ENCODE assay signal across 22 mouse cellular contexts in genomic region chr12:35993583-35993982, GRCm38 (mm10). TPM values are rescaled to one million over a fixed set of nuclear protein-coding genes. Genes with fewer than 3 reads are reported as not detected.
A peak's percentile ranks its signal among the peaks of the same experiment; 100 is the strongest.
DNase-seq lines count a peak whose midpoint lies in the region; ATAC-seq and TF ChIP-seq lines count a peak whose summit lies in the region.
"Had no signal": no experiment of that assay in that cellular context is flagged by ENCODE, and none has a peak within 500 bp of the region (broad histone marks: within the 10 kb centered on the region; RNA-seq: fewer than 3 reads in every experiment).

No protein-coding gene starts in this region.

- no peak for TF ChIP-seq CTCF in left cerebral cortex, adult 2 months (IDR thresholded peaks at IDR 0.05)

- DNase-seq in neural tube, embryonic 10.5 days (ENCODE audit: extremely low spot score, low spot score): no peak
- no peak for DNase-seq in cerebellum, postnatal 36 days
- no peak for DNase-seq in left cerebral cortex, adult 2 months (ENCODE audit: extremely low spot score in 1 of 2, low spot score in 2 of 2)
- DNase-seq: adrenal gland, adult 8-10 months; cerebellum, adult 11-12 months; cerebellum, adult 9-10 months; cerebellum, postnatal 25 days; gastrocnemius, adult 2 months; gastrocnemius, postnatal 25 days had no signal

- H3K4me1 ChIP-seq in neural tube, embryonic 13.5 days (replicated peaks): peaks cover 27% of the 10 kb centered on the region
- peaks cover 2% of the 10 kb centered on the region; the same call in 1 of the 2 replicates for H3K4me1 ChIP-seq in intestine, embryonic 16.5 days (ENCODE audit: control insufficient read depth, insufficient read depth, low read length)
- no peaks in the 10 kb centered on the region for H3K4me1 ChIP-seq in stomach, embryonic 16.5 days (ENCODE audit: control insufficient read depth, insufficient read depth, low read length)

- no peak overlapping the region for H3K4me3 ChIP-seq in neural tube, embryonic 13.5 days
- H3K4me3 ChIP-seq in intestine, embryonic 16.5 days (ENCODE audit: low read length): no peak overlapping the region
- peak overlapping the region; percentile 31 for H3K4me3 ChIP-seq in stomach, embryonic 16.5 days (replicated peaks; ENCODE audit: low read length)
- H3K4me3 ChIP-seq in left cerebral cortex, adult 2 months: no peak overlapping the region
- H3K4me3 ChIP-seq: embryonic facial prominence, embryonic 13.5 days; gastrocnemius, adult 2 months; heart, embryonic 12.5 days; hindbrain, embryonic 10.5 days had no signal

- intact Hi-C loops in left cerebral cortex, adult 2 months (cut with DNase I): no loop called here

- 70% methylated on average over 3 of the region's 3 CpGs for WGBS in neural tube, embryonic 13.5 days
- 54% methylated on average over 3 of the region's 3 CpGs for WGBS in intestine, embryonic 16.5 days
- WGBS in stomach, embryonic 16.5 days: 53% methylated on average over 3 of the region's 3 CpGs

- no peak for ATAC-seq in neural tube, embryonic 13.5 days (ENCODE audit: low read depth)
- ATAC-seq in intestine, embryonic 16.5 days: peak; percentile 73
- ATAC-seq in stomach, embryonic 16.5 days (ENCODE audit: insufficient read depth, low FRiP score): 0 out of 2 replicates have a peak, but pooled peaks have one; percentile 9

- no peaks in the 10 kb centered on the region for H3K9me3 ChIP-seq in neural tube, embryonic 13.5 days
- no peaks in the 10 kb centered on the region for H3K9me3 ChIP-seq in intestine, embryonic 16.5 days (ENCODE audit: control insufficient read depth, low read length)
- no peaks in the 10 kb centered on the region for H3K9me3 ChIP-seq in stomach, embryonic 16.5 days (replicated peaks; ENCODE audit: control insufficient read depth, low read length)
- H3K9me3 ChIP-seq: embryonic facial prominence, embryonic 13.5 days; heart, embryonic 12.5 days; hindbrain, embryonic 10.5 days had no signal

- no peak overlapping the region for H3K9ac ChIP-seq in neural tube, embryonic 13.5 days
- no peak overlapping the region for H3K9ac ChIP-seq in intestine, embryonic 16.5 days (ENCODE audit: low read depth, low read length)
- peak overlapping the region; percentile 53; the same call in 1 of the 2 replicates for H3K9ac ChIP-seq in stomach, embryonic 16.5 days (ENCODE audit: low read length)
- H3K9ac ChIP-seq: embryonic facial prominence, embryonic 13.5 days; heart, embryonic 12.5 days had no signal

- no peak overlapping the region for H3K4me2 ChIP-seq in neural tube, embryonic 13.5 days
- H3K4me2 ChIP-seq in intestine, embryonic 16.5 days (ENCODE audit: low read depth, low read length): no peak overlapping the region
- peak overlapping the region; percentile 30 for H3K4me2 ChIP-seq in stomach, embryonic 16.5 days (ENCODE audit: low read depth, low read length)
- H3K4me2 ChIP-seq: heart, embryonic 12.5 days had no signal

- no peaks in the 10 kb centered on the region for H3K36me3 ChIP-seq in neural tube, embryonic 13.5 days
- H3K36me3 ChIP-seq in intestine, embryonic 16.5 days (ENCODE audit: control insufficient read depth, insufficient read depth, low read length): no peaks in the 10 kb centered on the region
- no peaks in the 10 kb centered on the region for H3K36me3 ChIP-seq in stomach, embryonic 16.5 days (ENCODE audit: control insufficient read depth, insufficient read depth, low read length)
- H3K36me3 ChIP-seq: embryonic facial prominence, embryonic 13.5 days; heart, embryonic 12.5 days; hindbrain, embryonic 10.5 days had no signal

- H3K27me3 ChIP-seq in neural tube, embryonic 13.5 days: no peaks in the 10 kb centered on the region
- no peaks in the 10 kb centered on the region for H3K27me3 ChIP-seq in intestine, embryonic 16.5 days (replicated peaks; ENCODE audit: control insufficient read depth, insufficient read depth, low read length)
- no peaks in the 10 kb centered on the region for H3K27me3 ChIP-seq in stomach, embryonic 16.5 days (ENCODE audit: control insufficient read depth, insufficient read depth, low read length)
- H3K27me3 ChIP-seq: embryonic facial prominence, embryonic 13.5 days; heart, embryonic 12.5 days had no signal

- H3K27ac ChIP-seq in neural tube, embryonic 13.5 days (replicated peaks): peak overlapping the region; percentile 54
- no peak overlapping the region for H3K27ac ChIP-seq in intestine, embryonic 16.5 days (ENCODE audit: low read length)
- peak overlapping the region; percentile 71; the same call in 1 of the 2 replicates for H3K27ac ChIP-seq in stomach, embryonic 16.5 days (ENCODE audit: low read length)
- no peak overlapping the region for H3K27ac ChIP-seq in left cerebral cortex, adult 2 months
- H3K27ac ChIP-seq: embryonic facial prominence, embryonic 13.5 days; gastrocnemius, adult 2 months had no signal

RNA-seq across cellular contexts. Expression of gene Agr2, which starts 0.9 kb away (rescaled TPM):
- 0.40 TPM in 1 of 2 replicates, not detected in the other for polyA plus RNA-seq in neural tube, embryonic 13.5 days (2015; fragmentation: Nextera tagmentation; extraction: Ambion mirVana)
- 408 and 430 TPM in 2 replicates for polyA plus RNA-seq in intestine, embryonic 16.5 days (2015; fragmentation: Nextera tagmentation; extraction: Ambion mirVana)
- 255 and 340 TPM in 2 replicates for polyA plus RNA-seq in stomach, embryonic 16.5 days (2015; fragmentation: Nextera tagmentation; extraction: Ambion mirVana)
- not detected for total RNA-seq in left cerebral cortex, adult 2 months (2021)
- total RNA-seq: adrenal gland, adult 8-10 months; adrenal gland, postnatal 4 days; ES-E14; gastrocnemius, adult 2 months; gastrocnemius, postnatal 25 days; granulocyte monocyte progenitor cell, adult 5-6 weeks; heart, postnatal 25 days had no signal
- polyA plus RNA-seq: brain, embryonic 14.5 days; forebrain, embryonic 14.5 days; hindbrain, embryonic 10.5 days; hindbrain, embryonic 16.5 days had no signal

RNA-seq across cellular contexts. Expression of gene Tspan13, which starts 48.7 kb away (rescaled TPM):
- polyA plus RNA-seq in neural tube, embryonic 13.5 days (2015; fragmentation: Nextera tagmentation; extraction: Ambion mirVana): 392 and 398 TPM in 2 replicates
- 151 and 157 TPM in 2 replicates for polyA plus RNA-seq in intestine, embryonic 16.5 days (2015; fragmentation: Nextera tagmentation; extraction: Ambion mirVana)
- polyA plus RNA-seq in stomach, embryonic 16.5 days (2015; fragmentation: Nextera tagmentation; extraction: Ambion mirVana): 127 and 130 TPM in 2 replicates
- total RNA-seq in left cerebral cortex, adult 2 months (2021): 100 to 1,000 TPM; 197 to 200 TPM

Comparison
In these comparisons a context has a peak if more than half of its experiments do, and no peak if none do; other contexts are left out.
1. H3K27ac ChIP-seq: peak in neural tube, embryonic 13.5 days (single experiment) and stomach, embryonic 16.5 days (single experiment); none in intestine, embryonic 16.5 days (single experiment) and left cerebral cortex, adult 2 months (single experiment).
2. RNA of gene Agr2, which starts 0.9 kb away (polyA plus RNA-seq): 408 to 430 TPM in intestine, embryonic 16.5 days and 255 to 340 TPM in stomach, embryonic 16.5 days; 0.40 TPM in neural tube, embryonic 13.5 days; every median in the first group is over 100 times any median in the second.